Mouse (Mus musculus) forebrain, embryonic 13.5 days (tissue): ENCODE results near the gene Ivns1abp. TPM values are rescaled to one million over a fixed set of nuclear protein-coding genes. Genes with fewer than 3 reads are reported as not detected.

ENCODE experiments used
- ATAC-seq: fragments of 200-750 bp; cut with Nextera tagmentation; 2 replicates; pipeline ENCODE4 v1.8.0; 2017
- H3K27ac ChIP-seq: fragments of 300-500 bp; sonication (generic); 2 replicates; pipeline ENCODE4 v1.5.1; 2015; ENCODE audit warnings: inconsistent platforms, mild to moderate bottlenecking, moderate library complexity
- H3K27me3 ChIP-seq: fragments of 300-500 bp; sonication (generic); 2 replicates; pipeline ENCODE4 v1.6.1; 2015; ENCODE audit warnings: mild to moderate bottlenecking, inconsistent platforms
- H3K36me3 ChIP-seq: fragments of 300-500 bp; sonication (generic); 2 replicates; pipeline ENCODE4 v1.6.1; 2015; ENCODE audit warnings: mild to moderate bottlenecking, inconsistent platforms; ENCODE audit not compliant: poor library complexity, severe bottlenecking
- H3K4me1 ChIP-seq: fragments of 300-500 bp; sonication (generic); 2 replicates; pipeline ENCODE4 v1.6.1; 2015; ENCODE audit warnings: inconsistent platforms
- H3K4me2 ChIP-seq: fragments of 300-500 bp; sonication (generic); 2 replicates; pipeline ENCODE4 v1.6.1; 2015; ENCODE audit warnings: inconsistent platforms, mild to moderate bottlenecking, moderate library complexity
- H3K4me3 ChIP-seq: fragments of 300-500 bp; sonication (generic); 2 replicates; pipeline ENCODE4 v1.5.1; 2015; ENCODE audit warnings: mild to moderate bottlenecking, inconsistent platforms
- H3K9ac ChIP-seq: fragments of 300-500 bp; sonication (generic); 2 replicates; pipeline ENCODE4 v1.6.1; 2015; ENCODE audit warnings: mild to moderate bottlenecking, inconsistent platforms
- H3K9me3 ChIP-seq: fragments of 300-500 bp; sonication (generic); replicated peaks from 2 replicates; pipeline ENCODE4 v1.6.1; 2016; ENCODE audit warnings: inconsistent platforms
- WGBS: fragments of 180-500 bp; shearing (Covaris S2); methylation state at CpG from one replicate; pipeline ENCODE4 v1.1.7; 2015; 5-methylcytosine and 5-hydroxymethylcytosine counted together
- polyA plus RNA-seq: library from polyadenylated mRNA; unstranded; fragments of >200 nt; fragmentation: Nextera tagmentation; extraction: Ambion mirVana; gene quantifications from 2 replicates; pipeline ENCODE4 v1.2.1, GENCODE M21; 2015

Ivns1abp gene
- polyA plus RNA-seq, 1 experiment from 2014 or later, result 364 TPM

- Histone ChIP-seq H3K4me1 (no peaks in the 10 kb centered on the region), H3K36me3 (peaks cover 38% of the 10 kb centered on the region), H3K27ac (no peak overlapping the region), H3K9ac (no peak overlapping the region), H3K9me3 (no peaks in the 10 kb centered on the region), H3K4me2 (no peak overlapping the region), H3K4me3 (no peak overlapping the region), H3K27me3 (no peaks in the 10 kb centered on the region)
- 93% methylated on average over 5 of the region's 5 CpGs for WGBS
- ATAC-seq, result no peak
Observed at GRCm38 (mm10) chr1:151371543-151371942, 27.3 kb downstream of the Ivns1abp start.

GRCm38 (mm10) chr1:151372823-151373222, 28.5 kb downstream of the Ivns1abp start:
- H3K4me2 ChIP-seq, result no peak overlapping the region
- peaks cover 32% of the 10 kb centered on the region for H3K36me3 ChIP-seq
- H3K27me3 ChIP-seq, result no peaks in the 10 kb centered on the region
- no peak overlapping the region for H3K27ac ChIP-seq
- no peak for ATAC-seq
- H3K4me1 ChIP-seq, result no peaks in the 10 kb centered on the region
- no peaks in the 10 kb centered on the region for H3K9me3 ChIP-seq
- no peak overlapping the region for H3K9ac ChIP-seq
- H3K4me3 ChIP-seq, result no peak overlapping the region
- WGBS, result 88% methylated on average over 1 of the region's 1 CpGs

- Histone ChIP-seq H3K27me3 (no peaks in the 10 kb centered on the region), H3K4me2 (no peak overlapping the region), H3K4me1 (no peaks in the 10 kb centered on the region), H3K9me3 (no peaks in the 10 kb centered on the region), H3K9ac (no peak overlapping the region), H3K36me3 (peaks cover 5% of the 10 kb centered on the region; the same call in 1 of the 2 replicates), H3K27ac (no peak overlapping the region), H3K4me3 (no peak overlapping the region)
- no peak for ATAC-seq
- 89% methylated on average over 3 of the region's 3 CpGs for WGBS
Observed at GRCm38 (mm10) chr1:151377353-151377752, 33.1 kb downstream of the Ivns1abp start.

- Histone ChIP-seq H3K27me3 (no peaks in the 10 kb centered on the region), H3K4me1 (no peaks in the 10 kb centered on the region), H3K4me2 (no peak overlapping the region), H3K36me3 (peaks cover 9% of the 10 kb centered on the region; the same call in 1 of the 2 replicates), H3K27ac (no peak overlapping the region), H3K9ac (no peak overlapping the region), H3K9me3 (no peaks in the 10 kb centered on the region), H3K4me3 (no peak overlapping the region)
- WGBS, result 98% methylated on average over 1 of the region's 1 CpGs
- no peak for ATAC-seq
Observed at GRCm38 (mm10) chr1:151390029-151390428, 45.8 kb downstream of the Ivns1abp start.

- Histone ChIP-seq H3K9me3 (no peaks in the 10 kb centered on the region), H3K27ac (no peak overlapping the region), H3K4me1 (no peaks in the 10 kb centered on the region), H3K4me2 (no peak overlapping the region), H3K4me3 (no peak overlapping the region), H3K27me3 (no peaks in the 10 kb centered on the region), H3K9ac (no peak overlapping the region), H3K36me3 (peaks cover 27% of the 10 kb centered on the region)
- ATAC-seq, result no peak
- WGBS, result 93% methylated on average over 3 of the region's 3 CpGs
Observed at GRCm38 (mm10) chr1:151409827-151410226, 65.5 kb downstream of the Ivns1abp start.

Other genes starting within 250 kb of the Ivns1abp start
- 0.14 and 0.25 TPM in 2 replicates for gene Gm47985, start 161.9 kb upstream of the Ivns1abp start, polyA plus RNA-seq
- not detected in 2 replicates for gene Gm8947, start 152.1 kb upstream of the Ivns1abp start, polyA plus RNA-seq
- gene Gm47995, start 146.0 kb upstream of the Ivns1abp start, polyA plus RNA-seq, result not detected in 2 replicates
- gene 3110040M04Rik, start 140.4 kb upstream of the Ivns1abp start, polyA plus RNA-seq, result not detected in 2 replicates
- gene Gm47996, start 134.3 kb upstream of the Ivns1abp start, polyA plus RNA-seq, result not detected in 2 replicates
- gene Swt1, start 84.0 kb downstream of the Ivns1abp start, polyA plus RNA-seq, result 26.9 and 30.0 TPM in 2 replicates
- gene Trmt1l, start 84.1 kb downstream of the Ivns1abp start, polyA plus RNA-seq, result 48.4 and 51.3 TPM in 2 replicates
- 112 and 125 TPM in 2 replicates for gene Rnf2, start 156.5 kb downstream of the Ivns1abp start, polyA plus RNA-seq
- gene Fam129a, start 226.7 kb downstream of the Ivns1abp start, polyA plus RNA-seq, result 1.3 and 1.9 TPM in 2 replicates